Mouse (Mus musculus) stomach, embryonic 14.5 days (tissue): ENCODE results near the gene Gm21970. TPM values are rescaled to one million over a fixed set of nuclear protein-coding genes. Genes with fewer than 3 reads are reported as not detected.

Experiments
- ATAC-seq: fragments of 200-750 bp; cut with Nextera tagmentation; 2 replicates; pipeline ENCODE4 v1.8.0; 2017; ENCODE audit warnings: low read depth, moderate TSS enrichment; ENCODE audit not compliant: insufficient number of reproducible peaks, insufficient read depth, low FRiP score
- H3K27ac ChIP-seq: fragments of 300-500 bp; sonication (generic); 2 replicates; pipeline ENCODE4 v1.5.1; 2014; ENCODE audit warnings: mild to moderate bottlenecking, low read length, moderate library complexity, mixed read lengths
- H3K27me3 ChIP-seq: fragments of 300-500 bp; sonication (generic); 2 replicates; pipeline ENCODE4 v1.6.1; 2014; ENCODE audit warnings: low read length, control low read depth, mixed read lengths; ENCODE audit not compliant: control insufficient read depth, insufficient read depth
- H3K36me3 ChIP-seq: fragments of 300-500 bp; sonication (generic); 2 replicates; pipeline ENCODE4 v1.6.1; 2014; ENCODE audit warnings: mild to moderate bottlenecking, control low read depth, low read length, moderate library complexity, mixed read lengths; ENCODE audit not compliant: control insufficient read depth, insufficient read depth
- H3K4me1 ChIP-seq: fragments of 300-500 bp; sonication (generic); 2 replicates; pipeline ENCODE4 v1.6.1; 2014; ENCODE audit warnings: low read length, control low read depth, mixed read lengths; ENCODE audit not compliant: control insufficient read depth, insufficient read depth
- H3K4me2 ChIP-seq: fragments of 300-500 bp; sonication (generic); replicated peaks from 2 replicates; pipeline ENCODE4 v1.6.1; 2014; ENCODE audit warnings: low read depth, low read length, control low read depth
- H3K4me3 ChIP-seq: fragments of 300-500 bp; sonication (generic); 2 replicates; pipeline ENCODE4 v1.5.1; 2014; ENCODE audit warnings: low read depth, low read length, control low read depth
- H3K9ac ChIP-seq: fragments of 300-500 bp; sonication (generic); replicated peaks from 2 replicates; pipeline ENCODE4 v1.6.1; 2014; ENCODE audit warnings: low read depth, mild to moderate bottlenecking, control low read depth, low read length, moderate library complexity, mixed read lengths
- H3K9me3 ChIP-seq: fragments of 300-500 bp; sonication (generic); 2 replicates; pipeline ENCODE4 v1.6.1; 2016; ENCODE audit warnings: low read depth, low read length, control low read depth; ENCODE audit not compliant: control insufficient read depth
- WGBS: fragments of 180-500 bp; shearing (Covaris S2); extraction: QIAGEN DNeasy Blood & Tissue Kit; methylation state at CpG from one replicate; pipeline ENCODE4 v1.1.7; 2014; 5-methylcytosine and 5-hydroxymethylcytosine counted together
- polyA plus RNA-seq: library from polyadenylated mRNA; unstranded; fragments of >200 nt; fragmentation: Nextera tagmentation; extraction: Ambion mirVana; gene quantifications from 2 replicates; pipeline ENCODE4 v1.2.1, GENCODE M21; 2014

The Gm21970 gene
- polyA plus RNA-seq: not detected in 2 replicates

GRCm38 (mm10) chr16:91391421-91391820 is at the start of gene Gm21970:
Gm21970 (plus strand) TSS chr16:91391721.
- H3K4me1 ChIP-seq: no peaks in the 10 kb centered on the region
- no peaks in the 10 kb centered on the region for H3K27me3 ChIP-seq
- 83% methylated on average over 5 of the region's 5 CpGs for WGBS
- no peak within 1 kb of the TSS for H3K4me2 ChIP-seq
- ATAC-seq: no peak
- H3K4me3 ChIP-seq: no peak within 1 kb of the TSS
- H3K27ac ChIP-seq: no peak within 1 kb of the TSS
- H3K9me3 ChIP-seq: no peaks in the 10 kb centered on the region
- no peak within 1 kb of the TSS for H3K9ac ChIP-seq
- peaks cover 34% of the 10 kb centered on the region for H3K36me3 ChIP-seq

GRCm38 (mm10) chr16:91346491-91346890 is 45.0 kb upstream of the Gm21970 start:
- Histone ChIP-seq H3K27ac (no peak overlapping the region), H3K4me2 (no peak overlapping the region), H3K4me1 (no peaks in the 10 kb centered on the region), H3K27me3 (no peaks in the 10 kb centered on the region), H3K36me3 (no peaks in the 10 kb centered on the region), H3K9me3 (no peaks in the 10 kb centered on the region), H3K9ac (no peak overlapping the region), H3K4me3 (no peak overlapping the region)
- 65% methylated on average over 9 of the region's 9 CpGs for WGBS
- no peak for ATAC-seq

GRCm38 (mm10) chr16:91347491-91348263 is 43.8 kb upstream of the Gm21970 start:
- no peak overlapping the region for H3K4me2 ChIP-seq
- no peaks in the 10 kb centered on the region for H3K36me3 ChIP-seq
- H3K27ac ChIP-seq: no peak overlapping the region
- H3K4me1 ChIP-seq: no peaks in the 10 kb centered on the region
- H3K9ac ChIP-seq: no peak overlapping the region
- 53% methylated on average over 20 of the region's 20 CpGs for WGBS
- H3K27me3 ChIP-seq: no peaks in the 10 kb centered on the region
- H3K9me3 ChIP-seq: no peaks in the 10 kb centered on the region
- no peak overlapping the region for H3K4me3 ChIP-seq
- no peak for ATAC-seq

GRCm38 (mm10) chr16:91348264-91348565 is 43.3 kb upstream of the Gm21970 start:
- no peak for ATAC-seq
- Histone ChIP-seq H3K9me3 (no peaks in the 10 kb centered on the region), H3K9ac (no peak overlapping the region), H3K27me3 (no peaks in the 10 kb centered on the region), H3K4me2 (no peak overlapping the region), H3K4me1 (no peaks in the 10 kb centered on the region), H3K36me3 (no peaks in the 10 kb centered on the region), H3K4me3 (no peak overlapping the region), H3K27ac (no peak overlapping the region)
- 73% methylated on average over 14 of the region's 14 CpGs for WGBS

GRCm38 (mm10) chr16:91348588-91349330 is 42.8 kb upstream of the Gm21970 start:
- no peak for ATAC-seq
- Histone ChIP-seq H3K4me1 (no peaks in the 10 kb centered on the region), H3K4me2 (no peak overlapping the region), H3K4me3 (no peak overlapping the region), H3K27ac (no peak overlapping the region), H3K9ac (no peak overlapping the region), H3K9me3 (no peaks in the 10 kb centered on the region), H3K36me3 (no peaks in the 10 kb centered on the region), H3K27me3 (no peaks in the 10 kb centered on the region)
- 74% methylated on average over 28 of the region's 28 CpGs for WGBS

- Histone ChIP-seq H3K27me3 (no peaks in the 10 kb centered on the region), H3K4me3 (no peak overlapping the region), H3K9ac (no peak overlapping the region), H3K4me2 (no peak overlapping the region), H3K4me1 (no peaks in the 10 kb centered on the region), H3K9me3 (no peaks in the 10 kb centered on the region), H3K27ac (no peak overlapping the region), H3K36me3 (no peaks in the 10 kb centered on the region)
- no peak for ATAC-seq
- WGBS: 6% methylated on average over 7 of the region's 7 CpGs
These were observed 39.4 kb upstream of the Gm21970 start for GRCm38 (mm10) chr16:91352084-91352562.

GRCm38 (mm10) chr16:91352749-91353148 is 38.8 kb upstream of the Gm21970 start:
- 58% methylated on average over 7 of the region's 7 CpGs for WGBS

GRCm38 (mm10) chr16:91353177-91353576 is 38.3 kb upstream of the Gm21970 start:
- no peak overlapping the region for H3K9ac ChIP-seq
- 82% methylated on average over 6 of the region's 6 CpGs for WGBS
- H3K27ac ChIP-seq: no peak overlapping the region
- H3K4me1 ChIP-seq: no peaks in the 10 kb centered on the region
- H3K9me3 ChIP-seq: no peaks in the 10 kb centered on the region
- H3K4me3 ChIP-seq: no peak overlapping the region
- no peaks in the 10 kb centered on the region for H3K27me3 ChIP-seq
- no peak overlapping the region for H3K4me2 ChIP-seq
- ATAC-seq: no peak
- H3K36me3 ChIP-seq: no peaks in the 10 kb centered on the region

More at GRCm38 (mm10) chr16:91352749-91353148, 38.8 kb upstream of the Gm21970 start:
- Histone ChIP-seq H3K9me3 (no peaks in the 10 kb centered on the region), H3K4me3 (no peak overlapping the region), H3K27ac (no peak overlapping the region), H3K9ac (no peak overlapping the region), H3K27me3 (no peaks in the 10 kb centered on the region), H3K36me3 (no peaks in the 10 kb centered on the region), H3K4me2 (no peak overlapping the region), H3K4me1 (no peaks in the 10 kb centered on the region)
- peak; percentile 83; the same call in 1 of the 2 replicates for ATAC-seq
